Mouse (Mus musculus): ENCODE results near the gene Reps1. TPM values are rescaled to one million over a fixed set of nuclear protein-coding genes. Genes with fewer than 3 reads are reported as not detected.
"Not testable (repeated sequence)": the region's sequence is repeated elsewhere in the genome, so short reads cannot be mapped to it uniquely, and the experiment has no call there.

Gene Reps1
- total RNA-seq, 2 experiments from 2014 or later: 64.3 to 71.3 TPM

GRCm38 (mm10) chr10:18131666-18132650, 76.3 kb downstream of the Reps1 start:
- DNase-seq (ENCODE audit: low spot score in 2 of 2): no peak

DNA sequence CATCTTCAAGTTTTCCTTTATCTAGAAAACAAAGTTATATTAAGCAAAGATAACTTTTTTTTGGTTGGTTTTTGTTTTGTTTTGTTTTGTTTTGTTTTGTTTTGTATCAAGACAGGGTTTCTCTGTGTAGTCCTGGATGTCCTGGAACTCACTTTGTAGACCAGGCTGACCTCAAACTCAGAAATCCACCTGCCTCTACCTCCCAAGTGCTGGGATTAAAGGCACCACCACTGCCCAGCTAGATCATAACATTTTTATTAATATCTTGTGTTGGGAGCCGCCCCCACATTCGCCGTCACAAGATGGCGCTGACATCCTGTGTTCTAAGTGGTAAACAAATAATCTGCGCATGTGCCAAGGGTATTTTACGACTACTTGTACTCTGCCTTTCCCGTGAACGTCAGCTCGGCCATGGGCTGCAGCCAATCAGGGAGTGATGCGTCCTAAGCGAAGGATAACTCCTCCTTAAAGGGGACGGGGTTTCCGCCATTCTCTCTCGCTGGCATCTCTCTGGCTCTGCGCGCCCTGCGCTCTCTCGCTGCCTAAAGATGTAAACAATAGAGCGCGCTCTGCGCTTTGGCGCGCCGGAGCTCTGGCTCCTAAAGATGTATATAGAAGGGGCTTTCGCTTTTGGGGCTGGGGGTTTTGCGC, 83.3 kb downstream of the Reps1 start:
- not testable (repeated sequence) for DNase-seq (ENCODE audit: low spot score in 2 of 2)

DNA sequence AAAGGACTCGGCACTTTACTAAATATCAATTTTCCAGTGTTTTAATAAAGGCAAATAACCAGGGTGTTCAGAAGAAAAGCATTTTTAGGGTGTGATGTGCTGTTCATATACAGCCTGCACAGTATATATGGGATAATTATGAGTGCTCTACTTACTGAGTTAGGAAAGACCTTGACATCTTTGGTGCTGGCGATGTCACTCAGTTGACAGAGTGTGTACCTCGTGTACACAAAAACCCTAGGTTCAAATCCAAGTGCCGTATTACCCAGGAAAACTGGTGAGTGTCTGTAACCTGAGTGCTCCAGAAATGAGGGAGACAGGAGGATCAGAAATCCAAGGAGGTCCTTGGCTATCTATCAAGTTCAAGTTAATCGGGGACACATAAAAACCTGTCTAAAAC, 84.0 kb downstream of the Reps1 start:
- no peak for DNase-seq (ENCODE audit: low spot score in 2 of 2)

DNA sequence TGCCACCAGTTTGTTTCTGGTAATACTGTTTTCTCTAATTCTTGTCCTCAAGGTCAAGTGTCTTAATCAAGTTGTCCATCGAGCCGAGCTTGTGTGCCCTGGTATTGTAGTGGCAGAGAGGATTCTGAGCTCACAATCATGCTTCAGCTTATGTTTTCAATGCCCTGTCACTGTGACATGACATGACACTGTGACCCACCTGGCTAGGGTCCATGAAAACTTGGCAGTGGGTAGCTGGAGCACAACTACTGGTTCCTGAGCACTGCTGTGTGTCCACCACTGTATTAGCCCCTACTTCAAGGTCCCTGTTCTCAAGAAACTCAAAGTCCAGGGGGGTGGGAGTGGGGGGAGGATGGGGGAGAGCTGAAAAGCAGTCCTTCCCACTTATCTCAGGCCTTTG, 85.7 kb downstream of the Reps1 start:
- no peak for DNase-seq (ENCODE audit: low spot score in 2 of 2)

DNA sequence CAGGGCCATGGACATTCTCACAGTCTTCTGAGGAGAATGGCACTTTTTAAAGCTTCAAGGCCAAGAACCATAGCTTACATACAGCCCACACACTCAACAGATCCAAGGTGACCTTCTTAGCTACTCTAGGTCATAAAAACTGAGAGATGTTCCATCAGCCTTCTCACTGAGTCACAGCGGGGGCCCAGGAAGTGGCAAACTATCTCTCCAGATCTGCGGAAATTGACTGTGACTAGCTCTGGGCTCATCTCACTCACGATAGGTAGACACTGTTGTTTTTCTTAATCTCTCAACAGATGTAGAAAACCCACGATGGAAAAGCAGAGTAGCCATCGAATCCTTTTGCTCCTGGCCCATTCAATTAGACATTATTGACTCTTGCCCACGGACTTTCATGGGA, 86.6 kb downstream of the Reps1 start:
- DNase-seq (ENCODE audit: low spot score in 2 of 2): no peak

DNA sequence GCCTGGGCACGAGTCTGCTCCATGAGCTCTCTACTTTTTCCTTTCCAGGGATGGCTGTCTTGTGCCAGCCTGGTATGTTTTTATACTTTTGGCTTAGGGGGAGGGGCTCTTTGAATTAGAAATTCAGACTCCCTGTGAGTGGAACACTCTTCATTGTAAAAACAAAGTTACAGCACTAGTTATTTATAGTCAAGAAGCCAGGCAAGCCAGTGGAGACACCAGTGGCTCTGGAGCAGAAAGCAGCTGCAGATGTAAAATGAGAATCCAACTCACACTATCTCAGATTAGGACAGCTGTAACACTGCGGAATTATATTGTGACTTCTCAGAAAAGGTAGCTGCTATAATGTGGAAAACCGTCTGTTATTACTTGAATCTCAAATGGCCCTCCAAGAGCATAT, 91.6 kb downstream of the Reps1 start:
- no peak for DNase-seq (ENCODE audit: low spot score in 2 of 2)

- DNase-seq (ENCODE audit: low spot score in 2 of 2): no peak
Measured at GRCm38 (mm10) chr10:18162435-18162971, 106.8 kb downstream of the Reps1 start.

Other genes with a start within 250 kb of the Reps1 start
- gene Heca, start 107.8 kb upstream of the Reps1 start, total RNA-seq (2021): 10 to 100 TPM; 26.1 to 29.8 TPM
- 10 to 100 TPM; 16.9 to 24.1 TPM for gene Abracl, start 32.6 kb upstream of the Reps1 start, total RNA-seq (2021)
- gene Ect2l, start 155.0 kb downstream of the Reps1 start, total RNA-seq (2021): under 1 TPM; 0.23 to 0.30 TPM
- gene Ccdc28a, start 179.1 kb downstream of the Reps1 start, total RNA-seq (2021): 10 to 100 TPM; 38.0 to 38.1 TPM